Mouse (Mus musculus): ENCODE measurements around the gene Mmgt1. TPM values are rescaled to one million over a fixed set of nuclear protein-coding genes. Genes with fewer than 3 reads are reported as not detected.

The Mmgt1 gene
- 2.8 TPM in 2 replicates for polyA plus RNA-seq (2012; rRNA removed)

GRCm38 (mm10) chrX:56597887-56598640 lies at the start of gene Mmgt1:
TSS of gene Mmgt1 (minus strand) at chrX:56598069.

GRCm38 (mm10) chrX:56609623-56610317 lies 11.9 kb upstream of the Mmgt1 start, which contains the start of gene Slc9a6:
TSS of gene Slc9a6 (plus strand) at chrX:56609757.

GRCm38 (mm10) chrX:56549506-56549905 lies 48.4 kb downstream of the Mmgt1 start, which contains the start of gene Gm648:
TSS of gene Gm648 (minus strand) at chrX:56549606.

Other genes with a start within 250 kb of the Mmgt1 start
- gene Smim10l2a, start 223.5 kb downstream of the Mmgt1 start, polyA plus RNA-seq (2012; rRNA removed), result 3.2 and 3.8 TPM in 2 replicates
- gene Gm2174, start 150.1 kb downstream of the Mmgt1 start, polyA plus RNA-seq (2012; rRNA removed), result not detected in 2 replicates
- 7.4 and 8.6 TPM in 2 replicates for gene Ints6l, start 143.2 kb downstream of the Mmgt1 start, polyA plus RNA-seq (2012; rRNA removed)
- not detected in 2 replicates for gene Gm10477, start 73.3 kb downstream of the Mmgt1 start, polyA plus RNA-seq (2012; rRNA removed)
- gene Gm648, start 48.5 kb downstream of the Mmgt1 start, polyA plus RNA-seq (2012; rRNA removed), result not detected in 2 replicates
- gene Slc9a6, start 11.7 kb upstream of the Mmgt1 start, polyA plus RNA-seq (2012; rRNA removed), result 20.9 and 22.1 TPM in 2 replicates
- 459 and 511 TPM in 2 replicates for gene Fhl1, start 133.7 kb upstream of the Mmgt1 start, polyA plus RNA-seq (2012; rRNA removed)
- gene Map7d3, start 224.3 kb upstream of the Mmgt1 start, polyA plus RNA-seq (2012; rRNA removed), result not detected in 2 replicates